Mouse (Mus musculus) T-helper 1 cell (primary cell): Measurements from ENCODE around the gene Nr1i2.
"Not testable (repeated sequence)": the region's sequence is repeated elsewhere in the genome, so short reads cannot be mapped to it uniquely, and the experiment has no call there.

Experiments used
- in situ Hi-C: fragments of 300-600 bp; cut with MboI, MseI; formaldehyde crosslinking; loops from one replicate; pipeline ENCODE4 v1.15.1; 2025; ENCODE audit warnings: high pct_unique_total_duplicates

Gene Nr1i2

DNA sequence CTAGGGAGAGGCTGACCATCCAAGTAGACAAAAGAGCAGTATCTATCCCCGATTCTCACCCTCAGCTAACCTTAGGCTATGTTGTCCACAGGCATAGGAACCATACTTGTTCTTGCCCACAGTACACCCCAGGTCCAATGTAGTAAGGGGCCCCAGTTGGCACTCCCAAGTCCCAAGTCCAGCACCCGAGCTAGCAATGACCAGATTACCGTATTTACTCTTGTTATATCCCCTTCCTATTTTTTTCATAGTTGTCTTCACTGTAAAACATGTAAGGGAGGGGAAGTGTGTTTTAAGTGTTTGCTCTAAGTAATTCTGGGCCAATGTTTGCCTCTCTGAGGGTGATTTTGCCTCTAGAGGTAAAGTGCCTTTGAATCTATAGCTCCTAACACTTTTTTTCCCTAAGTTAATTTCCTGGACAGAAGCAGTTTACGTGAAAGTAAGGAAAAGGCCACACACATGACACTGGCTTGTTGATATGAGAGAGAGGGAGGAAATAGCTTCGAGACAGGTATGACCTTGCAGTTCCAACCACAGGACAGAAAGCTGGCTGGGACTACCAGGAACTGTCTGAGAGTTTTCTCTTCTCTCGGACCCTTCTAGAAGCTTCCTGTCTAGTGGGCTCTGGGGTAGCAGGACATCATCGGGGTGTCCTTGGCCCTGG, at the start of gene Nr1i2:
TSS of gene Nr1i2 (minus strand) at position 140 of the 664 bp plus-strand sequence.
- in situ Hi-C loops: no loop called here

DNA sequence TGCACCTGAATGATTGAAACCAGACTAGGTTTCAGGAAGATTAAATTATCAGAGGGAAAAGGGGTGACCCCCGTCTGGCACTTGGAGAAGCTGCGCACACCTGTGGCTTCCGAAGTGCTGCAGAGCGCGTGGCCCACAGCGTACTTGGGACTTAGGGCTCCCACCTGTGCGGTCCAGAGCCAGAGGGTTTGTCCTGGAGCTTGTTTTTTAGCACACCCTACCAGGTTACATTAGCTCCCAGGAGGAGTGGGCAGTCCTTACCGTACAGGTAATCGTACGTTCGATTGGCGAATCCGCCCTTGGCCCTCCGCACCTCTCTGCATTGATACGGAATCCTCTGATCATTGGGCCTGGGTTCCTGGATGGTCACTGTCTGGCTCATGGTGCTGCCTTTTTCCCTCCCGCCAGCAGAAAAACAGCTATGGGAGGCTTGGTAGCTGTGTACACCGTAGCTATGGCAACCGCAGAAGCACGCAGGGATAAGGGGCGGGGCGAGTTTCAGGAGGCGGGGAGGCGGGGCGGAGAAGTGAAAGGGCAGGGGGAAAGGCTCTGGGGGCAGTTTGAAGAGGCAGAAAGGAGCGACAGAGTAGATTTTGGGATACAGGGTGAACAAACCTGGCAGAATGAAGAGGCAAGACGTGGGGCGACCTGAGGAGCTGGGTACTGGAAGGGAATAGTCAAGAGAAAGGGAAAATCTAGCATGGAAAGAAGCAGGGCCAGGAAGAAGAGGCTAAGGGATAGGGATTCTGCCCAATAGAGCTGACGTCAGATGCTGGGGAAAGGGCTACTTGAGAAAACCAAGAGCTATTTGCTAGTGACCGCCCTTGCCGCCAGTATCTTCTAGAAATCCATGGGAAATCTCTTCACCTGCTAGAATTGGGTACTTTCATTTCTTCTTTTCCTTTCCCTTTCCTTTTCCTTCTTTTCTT, 47.0 kb upstream of the Nr1i2 start, which contains the start of gene Maats1:
TSS of gene Maats1 (minus strand) at position 748 of the 929 bp plus-strand sequence.
- in situ Hi-C loops: no loop called here

GRCm38 (mm10) chr16:38338077-38338476, 43.5 kb upstream of the Nr1i2 start:
- in situ Hi-C loops: not testable (repeated sequence)

DNA sequence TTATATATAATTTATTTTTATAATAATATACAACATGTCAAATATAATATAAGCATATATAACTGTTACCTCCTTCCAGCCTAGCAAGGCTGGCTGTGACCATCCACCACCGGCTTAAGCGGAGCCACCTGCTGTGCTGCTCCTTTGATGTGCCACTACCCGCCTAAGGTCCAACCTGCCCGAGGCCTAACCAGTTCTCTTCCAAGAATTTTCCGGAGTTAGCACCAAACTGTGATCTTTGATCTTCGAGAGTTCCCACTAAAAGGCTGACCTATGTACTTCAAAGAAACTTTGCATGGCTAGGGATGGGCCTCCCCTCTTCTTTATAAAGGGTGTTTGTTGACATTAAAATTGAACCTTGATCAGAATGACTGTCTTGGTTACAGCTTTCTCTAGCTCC, 39.8 kb upstream of the Nr1i2 start:
- in situ Hi-C loops: no loop called here

DNA sequence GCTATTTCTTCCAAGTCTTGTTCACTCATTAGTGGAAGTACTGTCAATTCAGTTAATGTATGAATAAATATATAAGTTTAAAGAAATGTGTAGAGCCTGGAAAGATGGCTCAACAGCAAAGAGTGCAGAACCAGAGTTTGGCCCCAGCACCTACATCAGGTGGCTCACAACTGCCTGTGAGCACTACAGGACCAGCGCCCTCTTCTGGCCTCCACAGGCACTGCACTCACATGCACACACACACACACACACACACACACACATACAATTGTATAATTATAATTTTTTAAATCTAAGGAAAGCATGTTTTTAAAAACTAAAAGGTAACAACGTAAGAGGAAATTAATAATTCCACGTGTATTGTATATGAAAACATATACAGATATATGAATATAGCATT, 34.7 kb upstream of the Nr1i2 start:
- in situ Hi-C loops: no loop called here

GRCm38 (mm10) chr16:38326778-38327397, 32.3 kb upstream of the Nr1i2 start:
- in situ Hi-C loops: no loop called here

DNA sequence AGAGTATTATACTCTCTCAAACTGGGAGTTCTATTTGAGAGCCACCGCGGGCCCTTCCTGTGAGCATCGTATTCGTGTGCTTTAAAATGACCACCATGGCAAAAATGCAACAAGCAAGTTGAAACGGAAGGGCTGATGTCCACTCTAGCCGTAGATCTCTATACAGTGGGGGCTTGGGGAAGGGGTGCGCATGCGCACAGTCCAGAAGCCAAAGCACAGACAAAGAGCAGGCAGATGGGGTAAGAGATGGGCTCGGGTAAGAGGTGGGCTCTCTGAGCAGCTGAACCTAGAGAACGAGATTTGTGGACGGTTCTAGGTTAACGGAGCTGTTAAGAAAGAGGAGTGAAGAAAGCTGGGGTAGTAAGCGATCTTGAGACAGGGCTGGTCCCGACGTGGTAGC, 29.7 kb upstream of the Nr1i2 start:
- in situ Hi-C loops: no loop called here

- in situ Hi-C loops: no loop called here
These were observed 26.9 kb upstream of the Nr1i2 start for GRCm38 (mm10) chr16:38321452-38321935.

- in situ Hi-C loops: no loop called here
These were observed 24.5 kb upstream of the Nr1i2 start for GRCm38 (mm10) chr16:38319087-38319486.

DNA sequence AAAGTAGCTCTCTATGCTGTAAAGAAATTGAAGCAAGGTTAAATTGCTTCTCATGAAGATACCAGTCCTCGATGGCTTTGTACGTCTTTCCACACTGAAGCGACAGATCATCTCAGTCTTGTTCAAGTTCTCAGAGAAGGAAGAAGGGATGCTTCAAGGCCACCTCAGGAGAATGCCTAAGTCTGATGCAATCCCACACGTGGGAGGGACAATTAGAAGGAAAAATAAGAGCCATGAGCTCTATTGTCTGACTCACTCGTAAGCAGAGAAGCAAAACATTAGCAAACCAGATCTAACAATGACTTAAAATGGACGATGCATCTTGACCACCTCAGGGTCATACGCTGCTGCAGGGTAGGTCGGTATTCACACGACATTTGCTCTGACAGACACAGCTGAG, 23.9 kb upstream of the Nr1i2 start:
- in situ Hi-C loops: no loop called here

GRCm38 (mm10) chr16:38308195-38308594, 13.6 kb upstream of the Nr1i2 start:
- in situ Hi-C loops: loop anchor here (10.0 kb wide), 1 partner anchor 313 kb away; no protein-coding TSS in a partner anchor

GRCm38 (mm10) chr16:38307651-38308050, 13.0 kb upstream of the Nr1i2 start:
- in situ Hi-C loops: loop anchor here (10.0 kb wide), 1 partner anchor 313 kb away; no protein-coding TSS in a partner anchor

GRCm38 (mm10) chr16:38307221-38307605, 12.6 kb upstream of the Nr1i2 start:
- in situ Hi-C loops: loop anchor here (10.0 kb wide), 1 partner anchor 312 kb away; no protein-coding TSS in a partner anchor

GRCm38 (mm10) chr16:38306571-38307220, 12.1 kb upstream of the Nr1i2 start:
- in situ Hi-C loops: loop anchor here (10.0 kb wide), 1 partner anchor 312 kb away; no protein-coding TSS in a partner anchor

DNA sequence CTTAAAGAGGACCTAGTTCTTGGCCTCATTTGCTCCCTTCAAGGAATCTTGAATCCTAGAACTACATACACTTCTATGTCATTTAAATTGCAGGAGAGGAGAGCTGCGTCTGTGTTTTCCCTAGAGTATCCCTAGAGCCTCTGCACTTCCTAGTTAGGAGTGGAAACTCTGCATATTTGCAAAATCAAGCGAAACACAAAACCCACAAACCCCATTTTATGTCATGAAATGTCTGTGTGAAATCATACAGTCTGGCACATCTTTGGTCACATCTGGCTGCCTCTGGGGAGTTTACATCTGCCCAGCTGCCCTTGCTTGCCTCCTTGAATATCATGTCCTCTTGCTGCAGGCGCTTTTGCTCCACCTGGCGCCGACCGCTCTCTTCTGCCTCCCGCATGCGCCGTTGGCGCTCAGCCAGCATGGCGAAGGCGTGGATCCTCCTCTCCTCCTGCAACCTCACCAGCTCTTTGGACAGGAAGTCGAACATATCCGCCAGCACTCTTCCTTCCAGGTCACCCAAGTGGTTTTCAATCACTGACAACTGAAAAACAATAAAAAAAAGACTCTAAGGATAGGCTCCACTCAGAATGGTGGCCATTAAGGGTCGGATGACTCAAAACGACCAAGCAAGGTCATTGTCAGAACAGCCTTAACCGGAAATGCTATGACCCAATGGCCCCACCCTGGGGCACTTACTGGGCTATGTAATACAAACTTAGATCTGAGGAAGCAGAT, 10.0 kb upstream of the Nr1i2 start:
- in situ Hi-C loops: loop anchor here (10.0 kb wide), 1 partner anchor 310 kb away; no protein-coding TSS in a partner anchor

DNA sequence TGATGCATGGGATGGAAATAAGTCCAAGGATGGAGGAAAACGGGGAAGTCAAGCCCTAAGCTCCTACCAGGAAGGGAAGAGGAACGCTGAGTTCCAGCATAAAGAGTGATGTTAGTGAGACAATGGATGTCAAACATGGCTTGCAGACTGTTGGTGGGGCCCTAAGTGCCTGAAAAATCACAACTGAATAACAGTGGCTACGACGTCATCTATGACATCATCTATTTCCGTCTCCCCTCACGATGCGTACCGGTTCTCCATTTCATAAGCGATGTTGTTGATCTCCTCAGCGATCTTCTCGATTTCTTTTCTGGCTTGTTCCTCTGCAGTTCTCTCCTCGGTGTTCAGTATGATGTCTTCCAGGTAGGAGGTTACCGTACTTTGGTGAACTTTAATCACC, 7.7 kb upstream of the Nr1i2 start:
- in situ Hi-C loops: loop anchor here (10.0 kb wide), 1 partner anchor 308 kb away; no protein-coding TSS in a partner anchor

DNA sequence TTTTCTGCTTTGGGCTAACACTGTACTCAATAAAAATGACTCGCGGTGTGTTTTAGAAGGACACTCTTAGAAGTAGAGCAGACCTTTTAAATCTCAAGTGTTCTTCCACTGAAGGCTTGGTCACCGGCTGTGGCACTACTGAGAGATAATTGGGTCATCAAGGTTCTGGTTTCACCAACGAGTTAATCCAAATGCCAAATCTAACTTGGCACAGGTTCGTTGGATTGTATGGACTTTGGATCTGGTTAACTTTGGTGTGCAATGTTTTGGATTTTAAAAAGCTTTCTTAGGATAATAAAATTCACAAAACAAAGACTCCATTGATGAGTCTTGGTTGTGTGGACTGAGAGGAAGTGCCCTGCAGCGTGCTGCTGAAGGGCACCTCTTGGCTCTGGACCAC, 3.8 kb upstream of the Nr1i2 start:
- in situ Hi-C loops: no loop called here

DNA sequence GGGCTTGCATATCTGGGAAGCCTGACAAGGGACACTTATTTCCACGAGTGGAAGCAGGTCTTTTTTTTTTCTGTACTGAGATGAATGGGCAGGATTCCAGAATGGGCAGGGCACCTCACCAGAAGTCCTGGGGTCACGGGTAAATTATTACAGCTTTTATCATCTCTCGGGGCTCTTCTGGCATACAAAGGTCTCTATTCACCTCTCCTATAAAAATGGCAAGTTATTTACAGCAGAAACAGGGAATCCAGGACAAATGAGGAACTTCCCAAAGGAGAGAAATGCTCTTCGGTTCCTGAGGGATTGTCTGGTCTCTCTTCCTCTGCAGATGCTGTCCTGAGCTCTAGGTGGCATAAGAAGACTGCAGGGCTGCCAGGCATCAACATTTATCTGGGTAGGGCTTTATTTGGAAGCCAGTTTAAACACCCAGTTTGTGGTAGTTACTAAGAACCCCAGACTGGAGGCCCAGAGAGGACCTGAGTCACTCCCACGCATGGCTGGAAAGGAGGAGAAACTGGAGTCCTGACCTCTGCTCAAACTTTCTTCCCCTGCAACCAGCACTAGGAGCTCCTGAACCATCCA, 816 bp upstream of the Nr1i2 start:
- in situ Hi-C loops: no loop called here

- in situ Hi-C loops: no loop called here
These were observed 4.5 kb downstream of the Nr1i2 start for GRCm38 (mm10) chr16:38290151-38290550.

DNA sequence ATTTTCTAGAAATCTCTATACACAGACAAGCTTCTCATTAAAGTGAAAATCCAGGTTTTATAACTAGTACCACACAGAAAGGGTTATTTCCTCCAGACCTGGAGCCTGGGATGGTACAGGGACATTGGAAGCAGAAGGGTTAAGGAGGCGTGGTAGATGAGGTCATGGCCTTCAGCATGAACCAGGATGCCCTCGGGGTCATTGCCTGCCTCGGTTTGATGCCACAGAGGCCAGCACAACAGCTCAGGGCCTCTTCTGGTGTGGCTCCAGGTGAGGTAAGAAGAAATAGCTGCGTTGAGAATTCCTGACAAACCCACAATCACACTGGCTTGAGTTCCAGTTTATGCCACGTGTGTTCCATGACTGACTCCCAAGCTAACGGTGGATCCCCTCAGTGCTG, 5.8 kb downstream of the Nr1i2 start:
- in situ Hi-C loops: no loop called here
